Mouse (Mus musculus): ENCODE results near the gene Tcte1.

DNA sequence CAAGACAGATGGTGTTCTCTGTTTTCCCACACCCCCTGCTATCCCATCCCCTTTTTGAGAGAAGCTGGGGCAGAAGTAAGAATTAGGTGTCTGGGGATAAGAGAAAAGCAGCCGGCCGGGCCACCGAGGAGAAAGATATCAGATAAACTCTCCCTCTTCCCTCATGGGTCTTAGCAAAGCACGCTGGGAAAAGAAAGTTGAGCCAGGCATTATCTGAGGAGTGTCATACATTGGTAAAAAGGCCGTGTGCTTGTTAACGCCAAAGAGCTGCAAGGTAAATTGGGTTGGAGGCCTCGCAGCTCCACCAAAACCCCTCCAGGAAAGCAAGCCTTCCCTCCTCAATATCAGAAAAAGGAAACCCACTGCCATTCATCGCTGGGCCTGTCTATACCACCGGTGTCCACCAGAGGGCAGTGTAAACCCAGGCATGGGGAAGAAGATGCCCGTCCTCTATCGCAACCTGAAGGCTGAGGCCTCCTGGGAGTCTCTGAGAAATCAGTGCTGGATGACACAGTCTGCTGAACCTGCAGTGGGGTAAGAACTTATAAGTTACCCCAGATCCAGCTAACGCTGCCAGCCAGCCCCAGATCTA is 44.9 kb upstream of the Tcte1 start:
- TF ChIP-seq GATA1 (IDR thresholded peaks at IDR 0.05; ENCODE audit: borderline replicate concordance, low read length) (no peak), FLI1 (IDR thresholded peaks at IDR 0.05; ENCODE audit: low read length) (no peak)

Data from megakaryocyte, embryonic 14.5 days (primary cell).